Mouse (Mus musculus) kidney, adult 2 months (tissue): ENCODE data around the gene Styx. TPM values are rescaled to one million over a fixed set of nuclear protein-coding genes. Genes with fewer than 3 reads are reported as not detected.

ENCODE experiments used
- DNase-seq: peaks from one replicate; pipeline ENCODE4 v3.0.0; 2021
- H3K27ac ChIP-seq: fragments of 200-500 bp; 2 replicates; pipeline ENCODE4 v1.5.1; 2012; ENCODE audit warnings: low read depth, low read length, control low read depth, inconsistent platforms; ENCODE audit not compliant: insufficient read depth
- H3K27me3 ChIP-seq: fragments of 200-500 bp; replicated peaks from 2 replicates; pipeline ENCODE4 v1.6.1; 2012; ENCODE audit warnings: mild to moderate bottlenecking, moderate library complexity, low read length, inconsistent platforms; ENCODE audit not compliant: control insufficient read depth, insufficient read depth
- H3K36me3 ChIP-seq: fragments of 200-500 bp; 2 replicates; pipeline ENCODE4 v1.6.1; 2012; ENCODE audit warnings: mild to moderate bottlenecking, moderate library complexity, low read length, inconsistent platforms; ENCODE audit not compliant: control insufficient read depth, insufficient read depth
- H3K4me1 ChIP-seq: fragments of 200-500 bp; 2 replicates; pipeline ENCODE4 v1.6.1; 2011; ENCODE audit warnings: low read length; ENCODE audit not compliant: control insufficient read depth, insufficient read depth
- H3K4me3 ChIP-seq: fragments of 200-500 bp; 2 replicates; pipeline ENCODE4 v1.5.1; 2011; ENCODE audit warnings: mild to moderate bottlenecking, low read depth, low read length, control low read depth; ENCODE audit not compliant: insufficient read depth
- CTCF ChIP-seq: fragments of 200-500 bp; conservative IDR thresholded peaks from 2 replicates; pipeline ENCODE4 v1.5.1; 2011; ENCODE audit warnings: low read depth, mild to moderate bottlenecking, control low read depth, low read length, moderate library complexity, mixed read lengths; ENCODE audit not compliant: insufficient read depth, insufficient read length
- POLR2A ChIP-seq: fragments of 200-500 bp; IDR thresholded peaks from one replicate; pipeline ENCODE4 v1.6.1; 2011; ENCODE audit warnings: low read depth, low read length, control low read depth
- WGBS: fragments of 180-500 bp; shearing (Covaris S2); methylation state at CpG from one replicate; pipeline ENCODE4 v1.1.7; 2018; 5-methylcytosine and 5-hydroxymethylcytosine counted together
- polyA plus RNA-seq: library from polyadenylated mRNA; depleted of rRNA; stranded (reverse); fragments of >200 nt; gene quantifications from 2 replicates; pipeline ENCODE4 v1.2.3, GENCODE M21; 2012

Styx gene
- polyA plus RNA-seq, 1 experiment: 3.0 TPM

GRCm38 (mm10) chr14:45452148-45452547 lies 101.3 kb downstream of the Styx start:
- H3K4me3 ChIP-seq: no peak overlapping the region
- no peak for TF ChIP-seq CTCF
- TF ChIP-seq POLR2A: no peak
- DNase-seq: peak; percentile 53
- 13% methylated on average over 4 of the region's 4 CpGs for WGBS
- peaks cover 26% of the 10 kb centered on the region for H3K4me1 ChIP-seq
- no peaks in the 10 kb centered on the region for H3K27me3 ChIP-seq
- H3K27ac ChIP-seq: peak overlapping the region; percentile 93
- no peaks in the 10 kb centered on the region for H3K36me3 ChIP-seq

GRCm38 (mm10) chr14:45452861-45453512 lies 102.1 kb downstream of the Styx start:
- Histone ChIP-seq H3K27me3 (no peaks in the 10 kb centered on the region), H3K36me3 (no peaks in the 10 kb centered on the region), H3K4me3 (no peak overlapping the region), H3K4me1 (peaks cover 26% of the 10 kb centered on the region), H3K27ac (peak overlapping the region; percentile 93)
- DNase-seq: peak; percentile 91
- 10% methylated on average over 11 of the region's 11 CpGs for WGBS
- TF ChIP-seq CTCF (no peak), POLR2A (no peak)

- Histone ChIP-seq H3K27ac (peak overlapping the region; percentile 93), H3K27me3 (no peaks in the 10 kb centered on the region), H3K4me1 (peaks cover 26% of the 10 kb centered on the region), H3K36me3 (no peaks in the 10 kb centered on the region; the same call in 1 of the 2 replicates), H3K4me3 (no peak overlapping the region)
- 51% methylated on average over 5 of the region's 5 CpGs for WGBS
- DNase-seq: peak; percentile 60
- no peak for TF ChIP-seq CTCF
- TF ChIP-seq POLR2A: no peak
Observed at GRCm38 (mm10) chr14:45453538-45454233, 102.8 kb downstream of the Styx start.

- no peak for DNase-seq
- Histone ChIP-seq H3K27me3 (no peaks in the 10 kb centered on the region), H3K36me3 (peaks cover 7% of the 10 kb centered on the region), H3K4me3 (no peak overlapping the region), H3K4me1 (peaks cover 26% of the 10 kb centered on the region), H3K27ac (peak overlapping the region; percentile 43)
- WGBS: 50% methylated on average over 12 of the region's 12 CpGs
- TF ChIP-seq CTCF: no peak
- TF ChIP-seq POLR2A: no peak
Observed at GRCm38 (mm10) chr14:45455651-45456501, 105.0 kb downstream of the Styx start.

- no peak overlapping the region for H3K4me3 ChIP-seq
- TF ChIP-seq POLR2A (no peak), CTCF (no peak)
- WGBS: 22% methylated on average over 1 of the region's 1 CpGs
- H3K4me1 ChIP-seq: peaks cover 22% of the 10 kb centered on the region
- peaks cover 11% of the 10 kb centered on the region for H3K36me3 ChIP-seq
- peak; percentile 73 for DNase-seq
- H3K27ac ChIP-seq: no peak overlapping the region
- H3K27me3 ChIP-seq: no peaks in the 10 kb centered on the region
Observed at GRCm38 (mm10) chr14:45456502-45456846, 105.6 kb downstream of the Styx start.

GRCm38 (mm10) chr14:45457003-45457402 lies 106.1 kb downstream of the Styx start:
- H3K4me1 ChIP-seq: peaks cover 21% of the 10 kb centered on the region
- peaks cover 16% of the 10 kb centered on the region for H3K36me3 ChIP-seq
- H3K27me3 ChIP-seq: no peaks in the 10 kb centered on the region
- 75% methylated on average over 9 of the region's 9 CpGs for WGBS
- no peak overlapping the region for H3K4me3 ChIP-seq
- peak overlapping the region; percentile 49 for H3K27ac ChIP-seq
- no peak for TF ChIP-seq POLR2A
- no peak for TF ChIP-seq CTCF
- DNase-seq: no peak
